Mouse (Mus musculus) left cerebral cortex, adult 11 months (tissue): ENCODE measurements at regions not wholly inside any gene's neighbourhood (a gene's known extent, or its start where the extent isn't known, plus 50 kb on each side); places are given as distances from the start of the nearest gene placed in this dataset.

ENCODE experiments used
- DNase-seq: peaks from one replicate; pipeline ENCODE4 v3.0.0; 2022; ENCODE audit warnings: low spot score

- DNase-seq = no peak
Observed at GRCm38 (mm10) chr15:72101730-72102129, 1732.6 kb upstream of the Gm6569 start.

DNA sequence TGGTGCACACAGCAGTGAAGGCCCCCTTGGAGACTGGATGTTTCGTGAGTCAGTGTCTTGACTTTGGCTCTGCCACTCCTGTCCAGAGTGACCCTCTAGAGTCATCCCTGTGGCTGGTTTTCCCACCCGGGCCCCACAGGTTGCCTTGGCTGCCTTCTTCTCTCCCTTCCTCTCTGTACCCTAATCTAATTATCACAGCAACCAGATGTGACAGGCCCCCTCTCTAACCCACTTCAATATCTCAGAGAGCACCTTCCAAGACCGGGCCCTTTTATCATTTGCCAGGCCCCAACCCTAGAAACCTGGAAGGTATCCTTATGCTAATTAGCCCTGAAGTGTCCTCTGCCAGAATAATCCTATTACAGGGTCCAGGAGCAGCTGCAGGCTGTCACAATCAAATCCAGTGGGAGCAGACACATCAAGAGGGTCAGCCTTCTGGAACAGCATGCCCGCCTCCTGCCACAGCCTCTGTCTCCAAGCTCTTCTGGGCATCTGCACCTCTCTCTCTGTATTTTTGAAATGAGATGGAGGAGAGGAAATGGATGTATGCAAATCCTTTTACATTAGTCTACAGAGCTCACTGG lies 1728.4 kb upstream of the Gm6569 start:
- DNase-seq = no peak

- no peak for DNase-seq
Observed at GRCm38 (mm10) chr15:72110520-72110919, 1723.8 kb upstream of the Gm6569 start.

- DNase-seq = no peak
Observed at GRCm38 (mm10) chr15:72116772-72117171, 1717.6 kb upstream of the Gm6569 start.

GRCm38 (mm10) chr15:72134226-72134625 lies 1700.1 kb upstream of the Gm6569 start:
- DNase-seq = no peak

- DNase-seq = no peak
Observed at GRCm38 (mm10) chr15:72135992-72136617, 1698.3 kb upstream of the Gm6569 start.

GRCm38 (mm10) chr15:72140122-72140521 lies 1694.2 kb upstream of the Gm6569 start:
- no peak for DNase-seq

DNA sequence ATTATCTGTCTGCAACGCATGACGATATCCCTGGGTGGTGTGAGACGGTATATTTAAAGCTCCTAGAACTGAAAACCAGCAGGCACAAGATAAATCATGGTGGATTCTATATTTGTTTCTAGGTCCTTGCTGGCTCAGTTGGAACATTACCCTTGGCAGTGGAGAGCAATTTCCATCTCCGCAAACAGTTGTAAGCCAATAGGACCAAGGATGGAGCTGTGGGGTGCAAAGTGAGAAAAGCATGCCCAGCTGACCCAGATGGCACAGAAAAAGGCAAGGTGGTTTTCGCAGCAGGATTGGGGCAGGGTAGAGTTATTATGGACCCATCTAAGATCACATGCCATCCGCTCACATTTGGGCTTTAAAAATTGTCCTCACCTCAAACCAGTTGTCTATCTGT lies 1683.8 kb upstream of the Gm6569 start:
- DNase-seq = no peak

DNA sequence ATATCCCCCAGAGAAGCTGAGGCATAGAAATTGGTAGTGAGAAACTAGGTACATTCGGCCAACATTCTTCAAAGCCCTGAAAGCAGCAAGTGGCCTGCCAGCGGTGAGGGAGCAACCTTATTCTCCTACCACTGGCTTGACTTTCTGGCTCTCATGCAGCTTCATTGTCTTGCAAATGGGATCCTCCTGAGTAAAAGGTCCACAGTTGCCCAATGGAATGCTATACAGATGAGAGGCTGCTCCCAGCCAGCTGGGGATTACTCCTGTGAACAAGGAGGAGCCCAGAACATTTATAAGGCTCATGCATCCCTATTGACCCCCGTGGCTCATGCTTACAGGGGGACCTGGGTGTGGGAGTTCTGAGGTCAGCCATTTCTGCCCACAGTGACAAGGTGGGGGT lies 1675.9 kb upstream of the Gm6569 start:
- DNase-seq = no peak

GRCm38 (mm10) chr15:72200861-72201260 lies 1633.5 kb upstream of the Gm6569 start:
- no peak for DNase-seq

DNA sequence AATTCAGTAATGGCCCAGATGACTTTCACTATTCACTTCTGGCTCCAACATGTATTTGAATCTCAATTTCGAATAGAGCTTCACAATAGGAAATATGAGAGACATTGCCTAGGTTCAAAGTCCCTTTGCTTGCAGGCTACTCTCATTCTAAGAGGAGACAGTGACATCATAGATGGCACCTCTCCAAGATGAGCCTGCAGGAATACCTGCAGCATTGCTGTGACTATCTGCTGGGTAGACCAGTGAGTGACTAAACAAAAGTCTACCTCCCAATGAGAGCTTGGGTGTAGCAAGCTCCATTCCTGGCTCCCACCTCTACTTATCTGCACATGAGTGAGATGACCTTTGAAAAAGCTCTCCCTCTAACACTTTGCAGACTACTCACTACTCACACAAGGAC lies 1632.6 kb upstream of the Gm6569 start:
- DNase-seq = no peak

- DNase-seq = no peak
Observed at GRCm38 (mm10) chr15:72205240-72205799, 1629.0 kb upstream of the Gm6569 start.

DNA sequence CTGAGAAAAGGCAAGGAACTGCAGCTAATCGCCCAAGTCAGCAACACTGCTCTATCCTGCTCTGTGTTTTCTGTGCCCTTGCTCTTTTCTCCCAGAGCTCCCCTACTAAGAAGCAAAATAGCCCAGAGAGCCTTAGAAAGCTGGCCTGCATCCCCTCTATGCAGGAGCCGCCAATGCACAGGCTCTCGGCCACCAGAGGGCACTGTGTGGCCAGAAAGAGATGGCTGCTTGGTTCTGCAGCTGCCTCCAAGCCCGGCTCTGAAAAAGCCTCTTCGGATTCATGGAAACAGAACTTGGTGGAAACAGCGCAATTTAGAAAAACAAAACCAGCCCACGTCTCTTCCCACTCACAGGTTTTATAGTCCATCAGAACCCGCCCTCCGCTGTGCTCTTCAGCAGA lies 1628.4 kb upstream of the Gm6569 start:
- peak; percentile 76 for DNase-seq

- DNase-seq = no peak
Observed at GRCm38 (mm10) chr15:72207589-72207988, 1626.8 kb upstream of the Gm6569 start.

GRCm38 (mm10) chr15:72208076-72208475 lies 1626.3 kb upstream of the Gm6569 start:
- no peak for DNase-seq

GRCm38 (mm10) chr15:72208973-72209372 lies 1625.4 kb upstream of the Gm6569 start:
- DNase-seq = no peak

DNA sequence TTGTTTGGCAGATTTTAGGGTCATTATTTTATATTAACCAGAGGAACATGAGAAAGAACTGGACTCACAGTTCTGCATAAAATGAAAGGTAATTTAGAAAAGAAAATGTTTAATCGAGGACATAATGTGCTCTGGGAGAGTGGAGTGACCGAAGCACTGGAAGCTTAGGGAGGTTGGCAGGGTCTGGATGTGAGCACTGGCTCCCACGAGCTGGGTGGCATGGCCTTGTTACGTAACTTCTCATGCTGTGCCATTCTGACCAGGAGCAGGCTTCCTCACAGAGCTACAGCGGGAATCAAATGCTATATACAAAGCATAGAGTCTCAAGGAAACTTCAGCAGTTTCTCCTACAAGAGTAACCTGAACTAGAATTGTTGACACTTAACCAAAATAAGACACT lies 1616.6 kb upstream of the Gm6569 start:
- DNase-seq = no peak

GRCm38 (mm10) chr15:72219985-72220384 lies 1614.4 kb upstream of the Gm6569 start:
- no peak for DNase-seq

GRCm38 (mm10) chr15:72220786-72221185 lies 1613.6 kb upstream of the Gm6569 start:
- no peak for DNase-seq

GRCm38 (mm10) chr15:72232355-72232754 lies 1602.0 kb upstream of the Gm6569 start:
- DNase-seq = no peak

- DNase-seq = no peak
Observed at GRCm38 (mm10) chr15:72264619-72265018, 1569.7 kb upstream of the Gm6569 start.

GRCm38 (mm10) chr15:72283846-72284245 lies 1550.5 kb upstream of the Gm6569 start:
- no peak for DNase-seq

DNA sequence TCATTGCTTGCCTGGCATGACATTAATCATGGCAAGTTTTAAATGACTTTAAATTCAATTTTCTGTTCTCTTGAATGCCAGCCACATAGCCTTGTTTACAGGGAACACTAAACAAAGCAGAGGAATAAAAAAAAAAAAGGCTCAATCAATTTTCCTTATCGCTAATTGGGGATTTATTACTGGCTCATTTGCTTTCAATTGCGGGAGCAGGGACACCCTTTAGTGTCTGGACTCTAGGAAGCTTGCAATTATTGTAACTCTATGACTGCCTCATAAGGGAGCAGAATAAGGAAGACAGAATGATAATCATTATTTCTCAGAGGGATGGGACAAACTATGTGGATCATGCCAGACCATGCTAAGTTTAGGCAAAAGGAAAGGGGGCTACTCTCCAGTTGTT lies 1537.7 kb upstream of the Gm6569 start:
- DNase-seq = no peak

GRCm38 (mm10) chr15:72312417-72312816 lies 1521.9 kb upstream of the Gm6569 start:
- DNase-seq = no peak
